22 mouse cellular contexts compared by ENCODE assay signal in genomic region chr13:62733322-62733721, GRCm38 (mm10). TPM values are rescaled to one million over a fixed set of nuclear protein-coding genes. Genes with fewer than 3 reads are reported as not detected.
DNase-seq lines count a peak whose midpoint lies in the region; ATAC-seq and TF ChIP-seq lines count a peak whose summit lies in the region.
"Had no signal": no experiment of that assay in that cellular context is flagged by ENCODE, and none has a peak within 500 bp of the region (broad histone marks: within the 10 kb centered on the region; RNA-seq: fewer than 3 reads in every experiment).

No protein-coding gene starts in this region.

- peak; percentile 77 for ATAC-seq in intestine, embryonic 15.5 days
- peak; percentile 91 for ATAC-seq in intestine, embryonic 16.5 days
- ATAC-seq in intestine, postnatal 0 days: peak; percentile 43; the same call in 1 of the 2 replicates
- no peak for ATAC-seq in forebrain, postnatal 0 days
- no peak for ATAC-seq in granulocyte monocyte progenitor cell, adult 5-6 weeks (replicated peaks; ENCODE audit: poor library complexity, severe bottlenecking)
- ATAC-seq: activated CD4-positive, CD25-positive, alpha-beta regulatory T cell, adult 4 months; CD4-positive, CD25-positive, alpha-beta regulatory T cell, adult 4 months; Patski had no signal

- no peak overlapping the region for H3K27ac ChIP-seq in intestine, embryonic 15.5 days
- no peak overlapping the region for H3K27ac ChIP-seq in intestine, embryonic 16.5 days (ENCODE audit: low read length)
- no peak overlapping the region for H3K27ac ChIP-seq in intestine, postnatal 0 days (ENCODE audit: low read depth, low read length)
- H3K27ac ChIP-seq in forebrain, postnatal 0 days (ENCODE audit: low read depth, low read length): no peak overlapping the region

- no peaks in the 10 kb centered on the region for H3K36me3 ChIP-seq in intestine, embryonic 15.5 days
- no peaks in the 10 kb centered on the region for H3K36me3 ChIP-seq in intestine, embryonic 16.5 days (ENCODE audit: control insufficient read depth, insufficient read depth, low read length)
- H3K36me3 ChIP-seq in intestine, postnatal 0 days (ENCODE audit: control insufficient read depth, insufficient read depth): no peaks in the 10 kb centered on the region
- H3K36me3 ChIP-seq in forebrain, postnatal 0 days (ENCODE audit: insufficient read depth): no peaks in the 10 kb centered on the region
- H3K36me3 ChIP-seq: G1E had no signal

- no peak overlapping the region for H3K9ac ChIP-seq in intestine, embryonic 15.5 days
- H3K9ac ChIP-seq in intestine, embryonic 16.5 days (ENCODE audit: low read depth, low read length): no peak overlapping the region
- H3K9ac ChIP-seq in intestine, postnatal 0 days (ENCODE audit: low read depth, low read length): no peak overlapping the region
- no peak overlapping the region for H3K9ac ChIP-seq in forebrain, postnatal 0 days

- H3K4me1 ChIP-seq in intestine, embryonic 15.5 days (replicated peaks): no peaks in the 10 kb centered on the region
- H3K4me1 ChIP-seq in intestine, embryonic 16.5 days (ENCODE audit: control insufficient read depth, insufficient read depth, low read length): no peaks in the 10 kb centered on the region
- no peaks in the 10 kb centered on the region for H3K4me1 ChIP-seq in intestine, postnatal 0 days (replicated peaks; ENCODE audit: control insufficient read depth, insufficient read depth, low read length)
- H3K4me1 ChIP-seq in forebrain, postnatal 0 days (ENCODE audit: insufficient read depth): no peaks in the 10 kb centered on the region

- peak; percentile 21 for DNase-seq in large intestine, adult 2 months (ENCODE audit: low read depth, low spot score)
- DNase-seq in forebrain, postnatal 0 days: no peak
- no peak for DNase-seq in embryo, embryonic 11 days
- DNase-seq in right cerebral cortex, adult 18-20 months: no peak
- DNase-seq: adrenal gland, adult 2 months; adrenal gland, adult 8-10 months; adrenal gland, postnatal 10 days; adrenal gland, postnatal 14 days; adrenal gland, postnatal 25 days; adrenal gland, postnatal 36 days; B cell, adult 2 months; cerebellum, adult 11 months; cerebellum, adult 11-12 months had no signal

- H3K4me2 ChIP-seq in intestine, embryonic 15.5 days (replicated peaks): no peak overlapping the region
- no peak overlapping the region for H3K4me2 ChIP-seq in intestine, embryonic 16.5 days (ENCODE audit: low read depth, low read length)
- H3K4me2 ChIP-seq in intestine, postnatal 0 days (replicated peaks; ENCODE audit: low read depth): no peak overlapping the region
- no peak overlapping the region for H3K4me2 ChIP-seq in forebrain, postnatal 0 days (ENCODE audit: low read depth)

- H3K27me3 ChIP-seq in intestine, embryonic 15.5 days (replicated peaks): no peaks in the 10 kb centered on the region
- no peaks in the 10 kb centered on the region for H3K27me3 ChIP-seq in intestine, embryonic 16.5 days (replicated peaks; ENCODE audit: control insufficient read depth, insufficient read depth, low read length)
- no peaks in the 10 kb centered on the region for H3K27me3 ChIP-seq in intestine, postnatal 0 days (replicated peaks; ENCODE audit: control insufficient read depth, insufficient read depth, low read length)
- H3K27me3 ChIP-seq in forebrain, postnatal 0 days (ENCODE audit: insufficient read depth, low read length): no peaks in the 10 kb centered on the region
- H3K27me3 ChIP-seq: CH12.LX, Patski had no signal

- H3K9me3 ChIP-seq in intestine, embryonic 15.5 days: no peaks in the 10 kb centered on the region
- H3K9me3 ChIP-seq in intestine, embryonic 16.5 days (ENCODE audit: control insufficient read depth, low read length): no peaks in the 10 kb centered on the region
- no peaks in the 10 kb centered on the region for H3K9me3 ChIP-seq in intestine, postnatal 0 days (ENCODE audit: control insufficient read depth)
- no peaks in the 10 kb centered on the region for H3K9me3 ChIP-seq in forebrain, postnatal 0 days (ENCODE audit: low read length)
- H3K9me3 ChIP-seq: G1E had no signal

- TF ChIP-seq CTCF in intestine, postnatal 0 days (IDR thresholded peaks at IDR 0.05; ENCODE audit: low read depth): no peak
- no peak for TF ChIP-seq CTCF in forebrain, postnatal 0 days (IDR thresholded peaks at IDR 0.05; ENCODE audit: low read depth)

- no peak overlapping the region for H3K4me3 ChIP-seq in intestine, embryonic 15.5 days (replicated peaks)
- no peak overlapping the region for H3K4me3 ChIP-seq in intestine, embryonic 16.5 days (ENCODE audit: low read length)
- H3K4me3 ChIP-seq in intestine, postnatal 0 days (ENCODE audit: low read depth, low read length): no peak overlapping the region
- no peak overlapping the region for H3K4me3 ChIP-seq in forebrain, postnatal 0 days (ENCODE audit: low read depth, low read length)

- WGBS in intestine, embryonic 15.5 days: 64% methylated on average over 2 of the region's 2 CpGs
- 59% methylated on average over 2 of the region's 2 CpGs for WGBS in intestine, embryonic 16.5 days
- WGBS in intestine, postnatal 0 days: 40% methylated on average over 2 of the region's 2 CpGs
- WGBS in large intestine, adult 2 months: 40% methylated on average over 2 of the region's 2 CpGs
- 98% methylated on average over 2 of the region's 2 CpGs for WGBS in forebrain, postnatal 0 days

RNA-seq across cellular contexts. Expression of gene Platr25, which starts 27.2 kb away (rescaled TPM):
- 20.3 and 22.0 TPM in 2 replicates for polyA plus RNA-seq in intestine, embryonic 15.5 days (2015; fragmentation: Nextera tagmentation; extraction: Ambion mirVana)
- 16.1 and 18.1 TPM in 2 replicates for polyA plus RNA-seq in intestine, embryonic 16.5 days (2015; fragmentation: Nextera tagmentation; extraction: Ambion mirVana)
- polyA plus RNA-seq in intestine, postnatal 0 days (2015; fragmentation: Nextera tagmentation; extraction: Ambion mirVana): 5.6 and 6.4 TPM in 2 replicates
- 0.47 and 0.62 TPM in 2 replicates for polyA plus RNA-seq in large intestine, adult 2 months (2012; rRNA removed)
- total RNA-seq in forebrain, postnatal 0 days (2014; rRNA removed): 18.6 and 22.2 TPM in 2 replicates
- 18.4 and 18.7 TPM in 2 replicates for polyA plus RNA-seq in forebrain, postnatal 0 days (2015; fragmentation: Nextera tagmentation; extraction: Ambion mirVana)
- 18.5 and 39.4 TPM in 2 replicates for total RNA-seq in granulocyte monocyte progenitor cell, adult 5-6 weeks (2014; fragmentation: Nextera tagmentation)
- total RNA-seq in granulocyte monocyte progenitor cell, adult 5-6 weeks (2017): 36.8 and 53.8 TPM in 2 replicates
- polyA plus RNA-seq: G1E had no signal

RNA-seq across cellular contexts. Expression of gene Gm5141, which starts 52.3 kb away (rescaled TPM):
- polyA plus RNA-seq in intestine, embryonic 15.5 days (2015; fragmentation: Nextera tagmentation; extraction: Ambion mirVana): 6.2 and 8.4 TPM in 2 replicates
- polyA plus RNA-seq in intestine, embryonic 16.5 days (2015; fragmentation: Nextera tagmentation; extraction: Ambion mirVana): 5.4 and 6.6 TPM in 2 replicates
- polyA plus RNA-seq in intestine, postnatal 0 days (2015; fragmentation: Nextera tagmentation; extraction: Ambion mirVana): 1.2 and 1.7 TPM in 2 replicates
- 0.55 and 1.2 TPM in 2 replicates for polyA plus RNA-seq in large intestine, adult 2 months (2012; rRNA removed)
- 6.6 and 8.1 TPM in 2 replicates for total RNA-seq in forebrain, postnatal 0 days (2014; rRNA removed)
- polyA plus RNA-seq in forebrain, postnatal 0 days (2015; fragmentation: Nextera tagmentation; extraction: Ambion mirVana): 3.6 and 6.0 TPM in 2 replicates
- total RNA-seq in granulocyte monocyte progenitor cell, adult 5-6 weeks (2014; fragmentation: Nextera tagmentation): 8.2 and 10.7 TPM in 2 replicates
- 4.1 and 5.7 TPM in 2 replicates for total RNA-seq in granulocyte monocyte progenitor cell, adult 5-6 weeks (2017)
- polyA plus RNA-seq: adrenal gland, adult 2 months; G1E had no signal

Comparison
In these comparisons a context has a peak if more than half of its experiments do, and no peak if none do; other contexts are left out.
1. ATAC-seq: peak in intestine, embryonic 15.5 days (single experiment), intestine, embryonic 16.5 days (single experiment) and intestine, postnatal 0 days (single experiment); none in forebrain, postnatal 0 days (single experiment) and granulocyte monocyte progenitor cell, adult 5-6 weeks (single experiment).